Mouse (Mus musculus) lung, postnatal 0 days (tissue): ENCODE measurements around the gene Kcnk18.

Experiments
- CTCF ChIP-seq: IDR thresholded peaks from 2 replicates; pipeline ENCODE4 v1.5.1; 2016; ENCODE audit warnings: antibody characterized with exemption, mild to moderate bottlenecking
- EP300 ChIP-seq: IDR thresholded peaks from 2 replicates; pipeline ENCODE4 v1.6.1; 2016; ENCODE audit warnings: antibody characterized with exemption, mild to moderate bottlenecking, control low read depth

DNA sequence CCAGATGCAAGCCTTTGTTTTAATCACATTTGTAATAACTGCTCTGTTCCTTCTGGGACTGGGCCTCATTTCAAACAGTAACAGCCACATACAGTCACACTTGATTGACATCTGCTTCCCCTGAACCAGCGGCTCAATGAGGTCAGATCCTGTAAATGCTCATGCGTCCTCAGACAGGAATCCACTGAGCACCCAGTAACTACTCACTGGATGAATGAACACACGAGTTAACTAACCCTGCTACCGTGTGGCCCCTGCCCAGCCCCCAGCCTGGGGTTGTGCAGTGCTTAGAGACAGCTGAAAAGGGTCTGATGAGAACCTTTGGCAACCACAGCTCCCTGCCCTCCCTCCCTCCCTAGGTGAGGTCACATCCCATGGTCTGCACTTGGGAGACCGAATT lies 13.8 kb downstream of the Kcnk18 start:
- TF ChIP-seq CTCF, result no peak
- TF ChIP-seq EP300, result no peak
